Comparison of ENCODE assay signal across 25 mouse cellular contexts in the genomic region with DNA sequence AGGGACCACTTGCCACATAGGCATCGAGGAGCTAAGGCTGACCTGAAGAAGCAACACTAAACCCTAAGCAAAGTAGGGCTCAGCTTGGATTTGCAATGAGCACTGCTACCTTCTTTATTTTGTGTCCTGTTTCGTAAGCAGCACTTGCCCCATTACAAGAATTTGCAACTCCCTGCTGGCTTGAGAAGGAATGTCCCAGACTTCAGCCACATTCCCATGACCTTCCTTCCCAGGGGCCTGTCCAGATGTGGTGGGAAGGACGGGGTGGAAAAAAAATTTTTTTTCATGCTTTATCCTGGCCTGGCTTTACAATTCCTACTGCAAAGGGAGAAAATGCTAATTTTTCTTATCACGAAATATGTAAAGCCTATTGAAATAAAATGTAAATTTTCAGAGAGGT. TPM values are rescaled to one million over a fixed set of nuclear protein-coding genes. Genes with fewer than 3 reads are reported as not detected.
DNase-seq lines count a peak whose midpoint lies in the region; ATAC-seq lines count a peak whose summit lies in the region.
"Had no signal": no experiment of that assay in that cellular context is flagged by ENCODE, and none has a peak within 500 bp of the region (broad histone marks: within the 10 kb centered on the region; RNA-seq: fewer than 3 reads in every experiment).

No protein-coding gene starts in this region.

- peak; percentile 12 for DNase-seq in embryo, embryonic 10 days (ENCODE audit: low spot score)
- DNase-seq in embryo, embryonic 9.5 days (ENCODE audit: extremely low spot score): no peak
- DNase-seq in heart, adult 18-20 months: peak; percentile 35 to 65
- DNase-seq in heart, postnatal 14 days: peak; percentile 22 to 23
- DNase-seq in thymus, postnatal 14 days: no peak
- DNase-seq in forebrain, embryonic 11.5 days (ENCODE audit: low spot score): no peak
- DNase-seq: cerebellum, adult 8-10 months; cerebellum, postnatal 36 days; kidney, postnatal 4 days; liver, embryonic 13.5 days; lung, adult 2 months; lung, postnatal 36 days; right cerebral cortex, postnatal 25 days; thymus, postnatal 25 days had no signal

- no peaks in the 10 kb centered on the region for H3K9me3 ChIP-seq in heart, embryonic 12.5 days (replicated peaks)
- no peaks in the 10 kb centered on the region for H3K9me3 ChIP-seq in forebrain, embryonic 11.5 days (ENCODE audit: control insufficient read depth, low read length)
- H3K9me3 ChIP-seq: forebrain, embryonic 12.5 days; hindbrain, embryonic 12.5 days; liver, embryonic 13.5 days; megakaryocyte, embryonic 14.5 days; midbrain, embryonic 15.5 days; neural tube, embryonic 12.5 days had no signal

- intact Hi-C loops in heart, postnatal 14 days (cut with DNase I): no loop called here

- no peaks in the 10 kb centered on the region for H3K27me3 ChIP-seq in heart, embryonic 12.5 days (replicated peaks)
- no peaks in the 10 kb centered on the region for H3K27me3 ChIP-seq in forebrain, embryonic 11.5 days (ENCODE audit: control insufficient read depth, insufficient read depth, low read length)
- H3K27me3 ChIP-seq: forebrain, embryonic 12.5 days; hindbrain, embryonic 12.5 days; liver, embryonic 13.5 days; megakaryocyte, embryonic 14.5 days; midbrain, embryonic 15.5 days; neural tube, embryonic 12.5 days had no signal

- no peak for ATAC-seq in heart, embryonic 12.5 days (ENCODE audit: insufficient number of reproducible peaks, low FRiP score)
- ATAC-seq in forebrain, embryonic 11.5 days (replicated peaks; ENCODE audit: low FRiP score): no peak
- ATAC-seq: CD4-positive, CD25-positive, alpha-beta regulatory T cell, adult 4 months; intestine, postnatal 0 days; midbrain, embryonic 15.5 days had no signal

- no peak overlapping the region for H3K4me3 ChIP-seq in heart, embryonic 12.5 days
- no peak overlapping the region for H3K4me3 ChIP-seq in brown adipose tissue, adult 24 weeks (ENCODE audit: insufficient read depth, low read depth, low read length)
- H3K4me3 ChIP-seq in forebrain, embryonic 11.5 days (ENCODE audit: low read depth, low read length): no peak overlapping the region
- H3K4me3 ChIP-seq: forebrain, embryonic 12.5 days; hindbrain, embryonic 12.5 days; liver, embryonic 13.5 days; megakaryocyte, embryonic 14.5 days; midbrain, embryonic 15.5 days; neural tube, embryonic 12.5 days had no signal

- H3K9ac ChIP-seq in heart, embryonic 12.5 days: no peak overlapping the region
- no peak overlapping the region for H3K9ac ChIP-seq in forebrain, embryonic 11.5 days (ENCODE audit: low read length)
- H3K9ac ChIP-seq: forebrain, embryonic 12.5 days; hindbrain, embryonic 12.5 days; liver, embryonic 13.5 days; midbrain, embryonic 15.5 days; neural tube, embryonic 12.5 days had no signal

- no peak overlapping the region for H3K4me2 ChIP-seq in heart, embryonic 12.5 days
- no peak overlapping the region for H3K4me2 ChIP-seq in forebrain, embryonic 11.5 days (ENCODE audit: low read depth, low read length, severe bottlenecking)
- H3K4me2 ChIP-seq: forebrain, embryonic 12.5 days; hindbrain, embryonic 12.5 days; liver, embryonic 13.5 days; midbrain, embryonic 15.5 days; neural tube, embryonic 12.5 days had no signal

- H3K27ac ChIP-seq in heart, embryonic 12.5 days (ENCODE audit: poor library complexity, severe bottlenecking): no peak overlapping the region
- H3K27ac ChIP-seq in brown adipose tissue, adult 24 weeks (replicated peaks; ENCODE audit: low read depth, low read length): peak overlapping the region; percentile 69
- H3K27ac ChIP-seq in forebrain, embryonic 11.5 days (ENCODE audit: low read depth, low read length): no peak overlapping the region
- H3K27ac ChIP-seq: forebrain, embryonic 12.5 days; hindbrain, embryonic 12.5 days; liver, embryonic 13.5 days; midbrain, embryonic 15.5 days; neural tube, embryonic 12.5 days had no signal

- peaks cover 10% of the 10 kb centered on the region; the same call in 1 of the 2 replicates for H3K4me1 ChIP-seq in heart, embryonic 12.5 days (replicated peaks)
- no peaks in the 10 kb centered on the region for H3K4me1 ChIP-seq in brown adipose tissue, adult 24 weeks (ENCODE audit: control insufficient read depth, insufficient read depth, insufficient read length, low read length)
- no peaks in the 10 kb centered on the region for H3K4me1 ChIP-seq in forebrain, embryonic 11.5 days (replicated peaks; ENCODE audit: control insufficient read depth, insufficient read depth, low read length)
- H3K4me1 ChIP-seq: forebrain, embryonic 12.5 days; hindbrain, embryonic 12.5 days; liver, embryonic 13.5 days; megakaryocyte, embryonic 14.5 days; midbrain, embryonic 15.5 days; neural tube, embryonic 12.5 days had no signal

- WGBS in heart, embryonic 12.5 days: 57% methylated on average over 4 of the region's 4 CpGs
- 72% methylated on average over 4 of the region's 4 CpGs for WGBS in forebrain, embryonic 11.5 days

- no peaks in the 10 kb centered on the region for H3K36me3 ChIP-seq in heart, embryonic 12.5 days
- no peaks in the 10 kb centered on the region for H3K36me3 ChIP-seq in forebrain, embryonic 11.5 days (ENCODE audit: control insufficient read depth, insufficient read depth, low read length)
- H3K36me3 ChIP-seq: forebrain, embryonic 12.5 days; hindbrain, embryonic 12.5 days; liver, embryonic 13.5 days; midbrain, embryonic 15.5 days; neural tube, embryonic 12.5 days had no signal

RNA-seq across cellular contexts. Expression of a gene that starts 14.6 kb away (rescaled TPM):
- 1 to 10 TPM in 1 of 2 experiments, under 1 TPM in 1; 0.89 to 1.0 TPM for total RNA-seq in heart, adult 18-20 months (2021)
- 0.21 TPM in 1 of 2 replicates, not detected in the other for polyA plus RNA-seq in heart, embryonic 12.5 days (2016; fragmentation: Nextera tagmentation; extraction: Ambion mirVana)
- polyA plus RNA-seq in brown adipose tissue, adult 24 weeks (2012; ENCODE audit: insufficient read depth, insufficient read length, missing spikeins): not detected in 2 replicates
- 1 to 10 TPM; 1.9 to 2.4 TPM for total RNA-seq in heart, postnatal 14 days (2021)
- 0.75 and 1.2 TPM in 2 replicates for polyA plus RNA-seq in forebrain, embryonic 11.5 days (2014; fragmentation: Nextera tagmentation; extraction: Ambion mirVana)
- polyA plus RNA-seq: CD4-positive, CD25-positive, alpha-beta regulatory T cell, adult 4 months; embryonic facial prominence, embryonic 11.5 days; liver, embryonic 13.5 days; stomach, embryonic 14.5 days had no signal

Comparison
In these comparisons a context has a peak if more than half of its experiments do, and no peak if none do; other contexts are left out.
1. DNase-seq: peak in embryo, embryonic 10 days (single experiment), heart, adult 18-20 months (2 of 2) and heart, postnatal 14 days (2 of 2); none in embryo, embryonic 9.5 days (single experiment), thymus, postnatal 14 days (single experiment) and forebrain, embryonic 11.5 days (single experiment).